Mouse (Mus musculus) embryonic facial prominence, embryonic 13.5 days (tissue): ENCODE results near the gene Emc9. TPM values are rescaled to one million over a fixed set of nuclear protein-coding genes. Genes with fewer than 3 reads are reported as not detected.

ENCODE experiments used
- ATAC-seq: fragments of 200-750 bp; cut with Nextera tagmentation; 2 replicates; pipeline ENCODE4 v1.8.0; 2017; ENCODE audit warnings: low read depth; ENCODE audit not compliant: insufficient number of reproducible peaks, insufficient read depth, low FRiP score, low TSS enrichment
- H3K27ac ChIP-seq: fragments of 300-500 bp; sonication (generic); 2 replicates; pipeline ENCODE4 v1.5.1; 2015; ENCODE audit warnings: moderate library complexity, mild to moderate bottlenecking, inconsistent platforms
- H3K27me3 ChIP-seq: fragments of 300-500 bp; sonication (generic); 2 replicates; pipeline ENCODE4 v1.6.1; 2015; ENCODE audit warnings: mild to moderate bottlenecking, inconsistent platforms
- H3K36me3 ChIP-seq: fragments of 300-500 bp; sonication (generic); 2 replicates; pipeline ENCODE4 v1.6.1; 2015; ENCODE audit warnings: mild to moderate bottlenecking, inconsistent platforms
- H3K4me1 ChIP-seq: fragments of 300-500 bp; sonication (generic); 2 replicates; pipeline ENCODE4 v1.6.1; 2015; ENCODE audit warnings: inconsistent platforms
- H3K4me2 ChIP-seq: fragments of 300-500 bp; sonication (generic); 2 replicates; pipeline ENCODE4 v1.6.1; 2015; ENCODE audit warnings: moderate library complexity, mild to moderate bottlenecking, inconsistent platforms
- H3K4me3 ChIP-seq: fragments of 300-500 bp; sonication (generic); 2 replicates; pipeline ENCODE4 v1.5.1; 2015; ENCODE audit warnings: mild to moderate bottlenecking, inconsistent platforms
- H3K9ac ChIP-seq: fragments of 300-500 bp; sonication (generic); 2 replicates; pipeline ENCODE4 v1.6.1; 2015; ENCODE audit warnings: mild to moderate bottlenecking, inconsistent platforms
- H3K9me3 ChIP-seq: fragments of 300-500 bp; sonication (generic); 2 replicates; pipeline ENCODE4 v1.6.1; 2016; ENCODE audit warnings: inconsistent platforms
- WGBS: fragments of 180-500 bp; shearing (Covaris S2); methylation state at CpG from one replicate; pipeline ENCODE4 v1.1.7; 2015; ENCODE audit warnings: mixed read lengths; 5-methylcytosine and 5-hydroxymethylcytosine counted together
- polyA plus RNA-seq: library from polyadenylated mRNA; unstranded; fragments of >200 nt; fragmentation: Nextera tagmentation; extraction: Ambion mirVana; gene quantifications from 2 replicates; pipeline ENCODE4 v1.2.1, GENCODE M21; 2015

The Emc9 gene
- polyA plus RNA-seq, 1 experiment from 2014 or later: 4.7 TPM

- peak overlapping the region; percentile 92 for H3K9ac ChIP-seq
- H3K4me1 ChIP-seq: peaks cover 36% of the 10 kb centered on the region
- H3K9me3 ChIP-seq: no peaks in the 10 kb centered on the region
- H3K4me3 ChIP-seq: peak overlapping the region; percentile 92
- 0 out of 2 replicates have a peak, but pooled peaks cover under 1% of the 10 kb centered on the region for H3K27me3 ChIP-seq
- no peak for ATAC-seq
- H3K4me2 ChIP-seq: peak overlapping the region; percentile 97
- H3K36me3 ChIP-seq: peaks cover 38% of the 10 kb centered on the region
- peak overlapping the region; percentile 96 for H3K27ac ChIP-seq
- 84% methylated on average over 11 of the region's 11 CpGs for WGBS
Measured at GRCm38 (mm10) chr14:55589771-55590448, 4.8 kb upstream of the Emc9 start.

GRCm38 (mm10) chr14:55589271-55589670 lies 4.2 kb upstream of the Emc9 start:
- no peaks in the 10 kb centered on the region for H3K9me3 ChIP-seq
- peak overlapping the region; percentile 27; the same call in 1 of the 2 replicates for H3K9ac ChIP-seq
- H3K4me2 ChIP-seq: no peak overlapping the region
- 98% methylated on average over 5 of the region's 5 CpGs for WGBS
- H3K27ac ChIP-seq: no peak overlapping the region
- H3K36me3 ChIP-seq: peaks cover 33% of the 10 kb centered on the region
- no peak overlapping the region for H3K4me3 ChIP-seq
- no peak for ATAC-seq
- H3K4me1 ChIP-seq: peaks cover 42% of the 10 kb centered on the region
- peaks cover 7% of the 10 kb centered on the region; the same call in 1 of the 2 replicates for H3K27me3 ChIP-seq

GRCm38 (mm10) chr14:55586149-55586548 lies 1.0 kb upstream of the Emc9 start:
- H3K4me3 ChIP-seq: no peak overlapping the region
- ATAC-seq: no peak
- peaks cover 36% of the 10 kb centered on the region for H3K36me3 ChIP-seq
- H3K4me2 ChIP-seq: no peak overlapping the region
- H3K9ac ChIP-seq: no peak overlapping the region
- 94% methylated on average over 2 of the region's 2 CpGs for WGBS
- H3K27me3 ChIP-seq: peaks cover 9% of the 10 kb centered on the region; the same call in 1 of the 2 replicates
- no peaks in the 10 kb centered on the region for H3K9me3 ChIP-seq
- H3K4me1 ChIP-seq: peaks cover 27% of the 10 kb centered on the region
- H3K27ac ChIP-seq: no peak overlapping the region

GRCm38 (mm10) chr14:55585566-55585960 lies 461 bp upstream of the Emc9 start:
- peak overlapping the region; percentile 87 for H3K4me2 ChIP-seq
- peaks cover 42% of the 10 kb centered on the region for H3K36me3 ChIP-seq
- no peak overlapping the region for H3K9ac ChIP-seq
- WGBS: 52% methylated on average over 6 of the region's 6 CpGs
- peaks cover 9% of the 10 kb centered on the region; the same call in 1 of the 2 replicates for H3K27me3 ChIP-seq
- H3K9me3 ChIP-seq: no peaks in the 10 kb centered on the region
- peaks cover 27% of the 10 kb centered on the region for H3K4me1 ChIP-seq
- peak overlapping the region; percentile 52 for H3K4me3 ChIP-seq
- no peak overlapping the region for H3K27ac ChIP-seq
- no peak for ATAC-seq

- Histone ChIP-seq H3K36me3 (peaks cover 49% of the 10 kb centered on the region), H3K4me1 (peaks cover 16% of the 10 kb centered on the region), H3K4me3 (peak overlapping the region; percentile 52), H3K4me2 (peak overlapping the region; percentile 87), H3K9ac (peak overlapping the region; percentile 74), H3K27me3 (peaks cover 9% of the 10 kb centered on the region; the same call in 1 of the 2 replicates), H3K27ac (no peak overlapping the region), H3K9me3 (no peaks in the 10 kb centered on the region)
- ATAC-seq: no peak
- 36% methylated on average over 5 of the region's 5 CpGs for WGBS
Measured at GRCm38 (mm10) chr14:55584303-55584701, 800 bp downstream of the Emc9 start.

- peaks cover 24% of the 10 kb centered on the region for H3K4me1 ChIP-seq
- WGBS: 68% methylated on average over 9 of the region's 9 CpGs
- H3K4me3 ChIP-seq: no peak overlapping the region
- H3K27me3 ChIP-seq: peaks cover 9% of the 10 kb centered on the region; the same call in 1 of the 2 replicates
- no peak overlapping the region for H3K4me2 ChIP-seq
- no peaks in the 10 kb centered on the region for H3K9me3 ChIP-seq
- H3K36me3 ChIP-seq: peaks cover 28% of the 10 kb centered on the region
- H3K9ac ChIP-seq: no peak overlapping the region
- H3K27ac ChIP-seq: no peak overlapping the region
- ATAC-seq: no peak
Measured at GRCm38 (mm10) chr14:55581981-55582681, 3.0 kb downstream of the Emc9 start.

- H3K9ac ChIP-seq: no peak overlapping the region
- no peak for ATAC-seq
Measured at GRCm38 (mm10) chr14:55580731-55581130, 4.4 kb downstream of the Emc9 start.

GRCm38 (mm10) chr14:55579511-55580496 lies 5.3 kb downstream of the Emc9 start:
- no peak for ATAC-seq
- Histone ChIP-seq H3K27me3 (peaks cover 7% of the 10 kb centered on the region; the same call in 1 of the 2 replicates), H3K36me3 (peaks cover 26% of the 10 kb centered on the region), H3K4me2 (0 out of 2 replicates have a peak overlapping the region, but pooled peaks have one; percentile 73), H3K9me3 (no peaks in the 10 kb centered on the region), H3K4me1 (peaks cover 20% of the 10 kb centered on the region), H3K9ac (no peak overlapping the region; the same call in 1 of the 2 replicates), H3K4me3 (0 out of 2 replicates have a peak overlapping the region, but pooled peaks have one; percentile 3), H3K27ac (no peak overlapping the region)
- WGBS: 84% methylated on average over 23 of the region's 23 CpGs

More at GRCm38 (mm10) chr14:55580731-55581130, 4.4 kb downstream of the Emc9 start:
- Histone ChIP-seq H3K9me3 (no peaks in the 10 kb centered on the region), H3K4me2 (no peak overlapping the region), H3K36me3 (peaks cover 26% of the 10 kb centered on the region), H3K4me1 (peaks cover 24% of the 10 kb centered on the region), H3K4me3 (no peak overlapping the region), H3K27ac (no peak overlapping the region), H3K27me3 (peaks cover 9% of the 10 kb centered on the region; the same call in 1 of the 2 replicates)
- 96% methylated on average over 16 of the region's 16 CpGs for WGBS

- Histone ChIP-seq H3K4me2 (peak overlapping the region; percentile 73), H3K9me3 (no peaks in the 10 kb centered on the region), H3K9ac (peak overlapping the region; percentile 95), H3K4me1 (peaks cover 14% of the 10 kb centered on the region), H3K27me3 (no peaks in the 10 kb centered on the region), H3K36me3 (peaks cover 26% of the 10 kb centered on the region), H3K27ac (peak overlapping the region; percentile 78), H3K4me3 (peak overlapping the region; percentile 82)
- peak; percentile 34 for ATAC-seq
- 27% methylated on average over 6 of the region's 6 CpGs for WGBS
Measured at GRCm38 (mm10) chr14:55578668-55579269, 6.3 kb downstream of the Emc9 start.

- H3K9ac ChIP-seq: peak within 1 kb of the TSS; percentile 95
- H3K4me3 ChIP-seq: peak within 1 kb of the TSS; percentile 82
- peak within 1 kb of the TSS; percentile 73 for H3K4me2 ChIP-seq
- H3K27me3 ChIP-seq: no peaks in the 10 kb centered on the region
- peaks cover 14% of the 10 kb centered on the region for H3K4me1 ChIP-seq
- WGBS: under 1% methylated on average over 27 of the region's 32 CpGs
- peak; percentile 89 for ATAC-seq
- H3K27ac ChIP-seq: peak within 1 kb of the TSS; percentile 78
- no peaks in the 10 kb centered on the region for H3K9me3 ChIP-seq
- peaks cover 26% of the 10 kb centered on the region for H3K36me3 ChIP-seq
Measured at GRCm38 (mm10) chr14:55577871-55578667, 7.0 kb downstream of the Emc9 start, which contains the start of gene Psme1. TSS of gene Psme1 (plus strand) at chr14:55578123.
